Mouse (Mus musculus) kidney, adult 2 months (tissue): ENCODE measurements around the gene Ctbp2.

Source experiments
- CTCF ChIP-seq: fragments of 200-500 bp; conservative IDR thresholded peaks from 2 replicates; pipeline ENCODE4 v1.5.1; 2011; ENCODE audit warnings: low read depth, mild to moderate bottlenecking, control low read depth, low read length, moderate library complexity, mixed read lengths; ENCODE audit not compliant: insufficient read depth, insufficient read length
- POLR2A ChIP-seq: fragments of 200-500 bp; IDR thresholded peaks from one replicate; pipeline ENCODE4 v1.6.1; 2011; ENCODE audit warnings: low read depth, low read length, control low read depth

DNA sequence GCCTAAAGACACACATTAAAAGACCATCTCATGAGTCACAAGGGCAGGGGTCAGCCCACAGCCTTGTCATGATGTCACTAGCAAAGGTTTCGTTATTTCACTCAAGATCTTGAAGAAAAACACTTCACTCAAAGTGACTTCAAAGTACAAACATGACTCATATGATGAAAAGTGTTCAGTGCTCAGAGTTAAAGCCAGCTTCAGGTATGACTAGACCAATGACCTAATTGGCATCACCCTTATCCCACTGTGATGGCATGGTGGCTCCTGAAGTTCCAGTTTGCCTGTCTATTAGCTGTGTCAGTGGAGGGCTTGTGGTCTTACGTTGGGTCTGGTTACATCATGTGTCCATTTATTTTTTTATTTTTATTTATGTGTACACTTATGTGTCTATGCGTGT lies 35.4 kb upstream of the Ctbp2 start:
- TF ChIP-seq CTCF: no peak
- no peak for TF ChIP-seq POLR2A
